Mouse (Mus musculus) lung, adult 2 months (tissue): ENCODE measurements around the gene Glud1. TPM values are rescaled to one million over a fixed set of nuclear protein-coding genes. Genes with fewer than 3 reads are reported as not detected.
"Not testable (repeated sequence)": the region's sequence is repeated elsewhere in the genome, so short reads cannot be mapped to it uniquely, and the experiment has no call there.

Experiments
- DNase-seq: peaks from one replicate; pipeline ENCODE4 v3.0.0; 2022
- H3K4me1 ChIP-seq: fragments of 200-500 bp; 2 replicates; pipeline ENCODE4 v1.6.1; 2011; ENCODE audit warnings: low read length; ENCODE audit not compliant: control insufficient read depth, insufficient read depth
- H3K4me3 ChIP-seq: fragments of 200-500 bp; replicated peaks from 2 replicates; pipeline ENCODE3; 2011; ENCODE audit warnings: low read depth, mild to moderate bottlenecking, control low read depth, low read length; ENCODE audit errors: extremely low read depth
- CTCF ChIP-seq: fragments of 200-500 bp; IDR thresholded peaks from 2 replicates; pipeline ENCODE4 v1.5.1; 2011; ENCODE audit warnings: mild to moderate bottlenecking, low read length, control low read depth; ENCODE audit not compliant: insufficient read depth
- POLR2A ChIP-seq: fragments of 200-500 bp; IDR thresholded peaks from 2 replicates; pipeline ENCODE4 v1.6.1; 2011; ENCODE audit warnings: low read depth, mild to moderate bottlenecking, control low read depth, low read length, borderline replicate concordance; ENCODE audit errors: extremely low read depth
- WGBS: fragments of 180-500 bp; shearing (Covaris S2); methylation state at CpG from one replicate; pipeline ENCODE4 v1.1.7; 2018; 5-methylcytosine and 5-hydroxymethylcytosine counted together
- polyA plus RNA-seq: library from polyadenylated mRNA; depleted of rRNA; stranded (reverse); fragments of >200 nt; gene quantifications from 2 replicates; pipeline ENCODE4 v1.2.3, GENCODE M21; 2012

The Glud1 gene
- polyA plus RNA-seq, 1 experiment: 63.6 TPM

DNA sequence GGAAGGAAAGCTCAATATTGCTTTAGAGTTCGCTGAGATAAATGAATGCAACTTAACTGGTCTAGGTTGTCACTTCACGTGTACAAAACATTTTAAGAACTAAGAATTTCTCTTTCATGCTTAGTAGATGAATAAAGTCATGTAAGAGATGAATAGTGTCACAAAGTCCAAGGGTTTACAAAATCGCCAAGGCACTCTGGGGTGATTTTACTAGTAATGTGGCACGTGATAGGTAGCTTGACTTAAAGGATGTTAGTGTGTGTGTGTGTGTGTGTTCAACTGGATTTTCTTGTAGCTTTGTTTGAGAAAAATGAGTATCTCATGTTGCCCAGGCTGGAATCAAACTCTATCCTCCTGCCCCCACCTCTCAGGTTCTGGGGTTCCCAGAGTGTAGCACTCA, 1.3 kb upstream of the Glud1 start:
- DNase-seq: no peak
- no peak for TF ChIP-seq POLR2A
- no peak for TF ChIP-seq CTCF
- H3K4me3 ChIP-seq: no peak overlapping the region
- WGBS: 93% methylated on average over 4 of the region's 4 CpGs
- H3K4me1 ChIP-seq: peaks cover 10% of the 10 kb centered on the region

DNA sequence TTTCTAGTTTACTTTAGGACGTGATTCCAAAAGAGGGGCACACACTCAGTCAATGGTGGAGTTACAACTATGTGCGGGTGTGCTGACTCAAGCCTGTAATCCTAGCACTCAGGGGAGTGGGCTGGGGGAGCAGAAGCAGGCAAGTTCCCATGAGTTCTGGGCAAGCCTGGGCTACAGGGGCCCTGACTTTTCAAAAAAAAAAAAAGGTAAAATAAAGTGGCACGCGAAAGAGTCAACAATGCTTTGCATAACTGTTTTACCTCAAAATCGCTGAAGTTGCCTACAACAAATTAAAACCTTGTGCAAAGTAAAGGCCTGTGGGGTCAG, 657 bp upstream of the Glud1 start:
- Histone ChIP-seq H3K4me1 (peaks cover 12% of the 10 kb centered on the region), H3K4me3 (peak overlapping the region; percentile 91)
- whole genome bisulfite sequencing: 7% methylated on average over 5 of the region's 5 CpGs
- TF ChIP-seq CTCF: no peak
- no peak for DNase-seq

DNA sequence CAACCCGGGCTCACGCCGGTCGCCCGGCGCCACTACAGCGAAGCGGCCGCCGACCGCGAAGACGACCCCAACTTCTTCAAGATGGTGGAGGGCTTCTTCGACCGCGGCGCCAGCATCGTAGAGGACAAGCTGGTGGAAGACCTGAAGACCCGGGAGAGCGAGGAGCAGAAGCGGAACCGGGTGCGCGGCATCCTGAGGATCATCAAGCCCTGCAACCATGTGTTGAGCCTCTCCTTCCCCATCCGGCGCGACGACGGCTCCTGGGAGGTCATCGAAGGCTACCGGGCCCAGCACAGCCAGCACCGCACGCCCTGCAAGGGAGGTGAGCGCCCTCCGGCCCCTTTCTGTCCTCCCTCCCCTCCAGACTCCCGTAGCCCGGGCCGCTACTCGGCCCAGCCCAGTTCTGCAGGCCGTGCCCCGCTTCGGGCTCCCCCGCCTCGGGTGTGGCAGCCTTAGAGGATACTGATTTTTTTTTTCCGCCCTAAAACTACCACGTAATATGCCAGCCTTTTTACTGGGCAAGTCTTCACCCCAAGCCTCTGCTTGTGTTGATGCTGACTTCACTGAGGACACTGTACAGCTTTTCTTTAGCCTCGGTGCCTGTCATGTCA, 599 bp downstream of the Glud1 start:
- peak; percentile 70 for DNase-seq
- TF ChIP-seq CTCF: no peak
- no peak for TF ChIP-seq POLR2A
- under 1% methylated on average over 47 of the region's 47 CpGs for WGBS
- Histone ChIP-seq H3K4me3 (peak overlapping the region; percentile 77), H3K4me1 (peaks cover 12% of the 10 kb centered on the region)

GRCm38 (mm10) chr14:34311691-34312090, 1.2 kb downstream of the Glud1 start:
- DNase-seq: no peak
- WGBS: 9% methylated on average over 4 of the region's 4 CpGs

DNA sequence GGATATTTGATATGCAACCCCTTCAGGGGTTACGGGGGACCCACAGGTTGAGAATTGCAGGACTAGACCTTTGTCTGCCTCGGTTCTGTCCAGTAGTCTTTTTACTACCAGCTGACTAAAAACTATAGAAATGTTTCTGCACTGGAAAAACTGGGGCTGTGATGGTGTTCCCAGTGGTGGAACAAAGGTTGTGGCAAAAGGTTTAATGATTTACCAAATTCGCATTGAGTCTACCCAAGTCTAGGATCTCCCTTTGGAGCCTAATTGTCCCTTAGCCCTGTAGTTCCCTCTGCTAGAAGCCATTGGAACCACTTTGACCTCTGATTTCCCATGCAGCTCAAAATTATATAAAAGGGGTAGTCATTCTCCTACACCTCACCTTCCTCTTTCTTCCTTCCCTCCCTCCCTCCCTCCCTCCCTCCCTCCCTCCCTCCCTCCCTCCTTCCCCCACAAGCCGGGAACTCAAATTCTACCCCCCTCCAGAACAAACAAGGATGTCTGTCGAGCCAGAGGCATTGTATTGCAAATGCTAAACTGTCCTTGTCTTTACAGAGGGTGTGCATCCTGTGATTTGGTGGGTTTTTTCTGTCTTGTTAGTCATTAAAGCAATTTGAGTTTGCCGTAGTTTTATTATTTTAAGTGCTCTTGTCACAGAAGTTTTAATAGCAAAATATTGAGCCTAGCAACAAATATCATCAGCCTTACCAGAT, 2.0 kb downstream of the Glud1 start:
- Histone ChIP-seq H3K4me1 (peaks cover 12% of the 10 kb centered on the region), H3K4me3 (peak overlapping the region; percentile 53)
- 16% methylated on average over 6 of the region's 6 CpGs for WGBS
- no peak for DNase-seq
- TF ChIP-seq POLR2A (no peak), CTCF (no peak)

More at GRCm38 (mm10) chr14:34311691-34312090, 1.2 kb downstream of the Glud1 start:
- Histone ChIP-seq H3K4me3 (peak overlapping the region; percentile 77), H3K4me1 (peaks cover 12% of the 10 kb centered on the region)
- TF ChIP-seq CTCF (no peak), POLR2A (no peak)

- no peak for TF ChIP-seq CTCF
- TF ChIP-seq POLR2A: no peak
- no peak overlapping the region for H3K4me3 ChIP-seq
- DNase-seq: no peak
- peaks cover 16% of the 10 kb centered on the region for H3K4me1 ChIP-seq
- 52% methylated on average over 3 of the region's 3 CpGs for WGBS
These were observed 3.1 kb downstream of the Glud1 start for GRCm38 (mm10) chr14:34313612-34314011.

GRCm38 (mm10) chr14:34314383-34314782, 3.9 kb downstream of the Glud1 start:
- H3K4me3 ChIP-seq, DNase-seq: not testable (repeated sequence)
- 73% methylated on average over 8 of the region's 8 CpGs for WGBS
- H3K4me1 ChIP-seq: peaks cover 16% of the 10 kb centered on the region

DNA sequence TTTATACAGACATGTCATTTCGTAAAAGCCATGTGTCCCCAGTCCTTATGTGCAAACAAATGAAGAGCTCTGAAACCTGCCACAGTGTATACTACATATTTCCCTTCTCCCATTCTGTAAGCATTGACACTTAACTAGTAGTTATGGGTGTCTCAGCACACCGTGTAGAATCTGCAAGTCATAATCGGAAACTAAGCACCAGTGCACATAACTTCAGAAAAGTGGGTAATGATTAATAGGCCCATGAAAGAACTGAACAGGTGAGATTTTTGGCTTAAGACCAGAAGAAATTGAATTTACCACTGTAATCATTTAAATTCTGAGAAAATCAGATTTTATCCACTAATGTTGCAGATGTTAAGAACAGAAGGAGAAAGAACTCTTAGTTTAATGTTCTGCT, 4.3 kb downstream of the Glud1 start:
- no peak for TF ChIP-seq POLR2A
- TF ChIP-seq CTCF: no peak
- 57% methylated on average over 3 of the region's 3 CpGs for WGBS
- no peak for DNase-seq

GRCm38 (mm10) chr14:34316346-34316745, 5.8 kb downstream of the Glud1 start:
- Histone ChIP-seq H3K4me3 (no peak overlapping the region), H3K4me1 (peaks cover 16% of the 10 kb centered on the region)
- TF ChIP-seq CTCF (no peak), POLR2A (no peak)
- no peak for DNase-seq
- 85% methylated on average over 2 of the region's 2 CpGs for WGBS

More for the DNA sequence above, 4.3 kb downstream of the Glud1 start:
- no peak overlapping the region for H3K4me3 ChIP-seq
- H3K4me1 ChIP-seq: peaks cover 16% of the 10 kb centered on the region

GRCm38 (mm10) chr14:34317431-34317830, 6.9 kb downstream of the Glud1 start:
- no peak for DNase-seq
- H3K4me1 ChIP-seq: peaks cover 13% of the 10 kb centered on the region
- 55% methylated on average over 3 of the region's 3 CpGs for WGBS
- no peak for TF ChIP-seq POLR2A
- no peak for TF ChIP-seq CTCF
- H3K4me3 ChIP-seq: no peak overlapping the region
